Mouse (Mus musculus): ENCODE results near the gene Parp4.

DNA sequence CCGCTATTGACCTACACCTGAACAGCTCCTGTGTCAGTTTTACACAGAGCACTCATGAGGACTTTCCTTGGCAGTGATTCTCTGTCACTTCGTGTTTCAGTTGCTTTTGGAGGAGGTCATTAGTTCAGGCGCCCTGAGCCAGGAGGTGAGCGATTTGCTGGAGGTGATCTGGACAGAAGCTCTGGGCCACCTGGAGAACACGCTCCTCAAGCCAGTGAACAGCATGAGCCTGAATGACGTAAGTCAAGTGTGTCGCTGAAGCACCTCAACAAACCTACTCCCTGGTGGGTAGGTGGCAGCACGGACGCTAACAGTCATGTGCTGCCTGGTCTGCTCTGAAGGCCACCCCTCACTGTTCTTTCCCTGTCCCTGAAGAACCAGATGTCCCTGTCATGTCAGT lies 16.8 kb downstream of the Parp4 start:
- TF ChIP-seq CTCF (IDR thresholded peaks at IDR 0.05; ENCODE audit: insufficient read depth, low read depth, low read length) (no peak), POLR2A (IDR thresholded peaks at IDR 0.05; ENCODE audit: insufficient read depth, low read depth, low read length) (no peak)

Data from olfactory bulb, adult 2 months (tissue).